Mouse (Mus musculus) lung, postnatal 4 days (tissue): ENCODE results near the gene Notch1.

Source experiments
- DNase-seq, 2 experiments: peaks; one replicate each; pipeline ENCODE4 v3.0.0; 2021

The Notch1 gene

GRCm38 (mm10) chr2:26516275-26516674 lies at the start of gene Notch1:
TSS of gene Notch1 (minus strand) at chr2:26516663.
- DNase-seq, result peak; percentile 66 to 78

DNA sequence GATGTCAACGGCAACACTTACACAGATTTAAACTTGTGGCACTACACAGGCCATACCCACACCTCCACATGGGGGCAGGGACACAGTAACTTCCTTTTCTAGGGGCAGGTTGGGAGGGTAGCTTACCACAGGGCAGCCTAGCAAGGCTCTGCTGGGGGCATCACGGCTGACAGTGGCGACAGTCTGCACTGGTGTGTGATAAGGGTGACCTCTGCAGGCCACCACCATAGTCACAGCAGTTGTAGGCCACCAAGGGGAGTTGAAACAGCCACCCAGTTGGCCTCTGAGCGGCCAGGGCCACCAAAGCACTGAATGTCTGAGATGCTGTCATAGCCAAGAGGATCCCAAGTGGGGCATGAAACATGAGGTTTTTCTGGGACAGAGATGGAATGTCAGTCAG lies 49.8 kb upstream of the Notch1 start:
- peak; percentile 73 to 80 for DNase-seq

DNA sequence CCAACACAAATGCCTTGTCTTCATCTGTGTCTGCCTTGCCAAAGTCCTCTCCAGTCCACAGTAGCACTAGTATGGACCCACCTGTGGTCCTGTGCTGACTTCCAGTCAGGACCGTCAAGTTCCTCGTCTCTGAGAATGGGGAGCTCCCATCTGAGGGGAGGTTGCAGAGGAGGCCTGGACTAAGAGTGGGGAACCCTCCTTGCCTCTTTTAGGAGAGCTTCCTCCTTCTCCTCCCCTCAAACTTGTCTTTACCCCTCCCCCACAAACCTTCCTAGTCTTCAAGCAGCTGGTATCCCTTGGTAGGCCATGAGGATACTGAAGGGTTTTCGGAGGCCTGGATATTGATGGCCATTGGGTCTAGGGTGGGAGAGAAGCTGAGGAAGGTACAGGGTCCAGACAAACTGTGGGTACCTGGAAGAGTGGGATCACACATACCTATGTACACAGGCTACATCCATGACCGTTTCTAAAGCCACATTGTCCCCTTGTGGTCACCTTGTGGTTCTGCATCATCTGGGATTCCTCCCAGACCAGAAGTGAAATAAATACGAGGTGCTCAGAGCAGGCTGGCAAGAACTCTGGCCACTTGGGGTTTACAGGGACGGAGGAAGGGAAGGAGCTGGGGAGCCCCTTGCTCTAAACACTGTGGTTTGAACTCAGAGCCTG lies 45.0 kb upstream of the Notch1 start:
- DNase-seq, result peak in 1 of 2 experiments; percentile 68

DNA sequence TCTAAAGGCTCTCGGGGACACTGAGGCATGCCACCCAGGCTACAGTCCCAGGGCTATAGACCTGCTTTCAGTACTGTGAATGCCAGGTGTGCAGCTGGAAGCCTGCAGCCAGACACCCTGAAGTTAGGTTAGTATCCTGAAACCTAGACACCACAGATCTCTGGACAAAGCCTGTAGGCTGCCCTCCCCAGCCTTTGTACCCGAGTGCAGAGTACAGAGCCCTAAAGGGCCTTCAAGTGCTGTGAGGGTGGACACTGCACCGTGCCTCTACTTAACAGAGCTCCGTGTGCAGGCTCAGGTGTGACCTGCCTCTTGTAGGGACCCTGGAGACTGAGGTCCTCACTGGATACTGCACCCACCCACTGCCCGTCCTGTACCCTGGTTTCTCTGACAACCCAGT lies 44.0 kb upstream of the Notch1 start:
- DNase-seq, result no peak

- DNase-seq, result peak in 1 of 2 experiments; percentile 71
These were observed 40.1 kb upstream of the Notch1 start for GRCm38 (mm10) chr2:26556535-26556993.

GRCm38 (mm10) chr2:26555076-26555475 lies 38.6 kb upstream of the Notch1 start:
- peak; percentile 66 to 69 for DNase-seq

DNA sequence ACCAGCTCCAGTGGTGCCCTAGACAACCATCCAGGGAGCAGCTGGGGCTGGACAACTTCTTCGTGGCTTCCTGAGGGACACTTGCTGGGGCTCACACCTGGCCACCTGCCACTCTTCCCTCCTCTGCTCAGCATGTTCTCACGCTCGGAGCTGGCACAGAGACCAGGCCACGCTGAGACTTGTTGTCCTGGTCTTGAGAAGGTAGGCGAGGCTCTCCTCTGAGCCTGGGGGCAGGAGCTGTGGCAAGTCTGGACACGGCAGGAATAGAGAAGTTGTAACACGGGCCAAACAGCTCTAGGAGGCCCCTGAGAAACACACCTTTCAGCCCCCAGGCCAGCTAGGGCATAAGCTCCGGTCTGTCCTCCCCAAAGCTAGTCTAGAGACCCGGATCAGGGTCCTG lies 37.4 kb upstream of the Notch1 start:
- DNase-seq, result no peak

GRCm38 (mm10) chr2:26552066-26552465 lies 35.6 kb upstream of the Notch1 start:
- DNase-seq, result peak in 1 of 2 experiments; percentile 36

GRCm38 (mm10) chr2:26551446-26551845 lies 35.0 kb upstream of the Notch1 start:
- peak in 1 of 2 experiments; percentile 39 for DNase-seq

GRCm38 (mm10) chr2:26550777-26551176 lies 34.3 kb upstream of the Notch1 start:
- DNase-seq, result peak in 1 of 2 experiments; percentile 56

DNA sequence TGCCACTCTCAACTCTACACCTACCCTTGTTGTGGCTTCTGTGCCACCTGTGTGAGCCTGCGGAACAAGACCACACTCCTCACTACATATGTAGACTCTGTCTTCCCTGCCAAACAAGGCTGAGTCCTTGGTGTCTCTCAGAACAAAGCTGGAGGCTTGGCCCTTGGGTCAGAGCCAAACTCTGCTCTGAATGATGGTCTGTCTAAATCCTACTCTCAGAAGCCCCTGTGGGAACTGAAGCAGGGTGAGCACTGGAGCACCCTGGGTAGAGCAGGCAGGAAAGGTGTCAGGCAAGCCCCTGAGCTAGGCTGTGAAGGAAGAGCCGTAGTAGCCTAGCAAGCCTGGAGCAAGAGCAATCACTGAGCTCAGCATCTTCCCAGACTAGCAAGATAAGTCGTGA lies 33.7 kb upstream of the Notch1 start:
- no peak for DNase-seq

DNA sequence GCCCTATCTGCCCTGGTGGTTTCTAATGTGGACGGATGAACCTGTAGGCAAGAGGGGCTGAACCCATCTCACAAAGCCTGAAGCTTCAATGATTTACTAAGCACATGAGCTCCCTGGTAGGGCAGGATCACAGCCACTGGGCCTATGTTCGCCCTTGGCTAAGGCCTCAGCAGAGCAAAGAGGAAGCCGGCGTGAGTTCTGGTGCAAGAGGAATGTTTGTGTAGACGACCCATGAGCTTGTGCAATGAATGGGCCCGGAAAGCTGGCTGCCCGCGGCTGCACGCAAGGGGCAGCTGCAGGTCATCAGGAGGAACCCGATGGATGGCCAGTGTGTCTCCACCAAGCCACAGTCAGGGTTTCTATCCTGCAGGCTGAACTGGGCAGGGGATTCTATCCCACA lies 33.3 kb upstream of the Notch1 start:
- DNase-seq, result peak; percentile 75 to 80

DNA sequence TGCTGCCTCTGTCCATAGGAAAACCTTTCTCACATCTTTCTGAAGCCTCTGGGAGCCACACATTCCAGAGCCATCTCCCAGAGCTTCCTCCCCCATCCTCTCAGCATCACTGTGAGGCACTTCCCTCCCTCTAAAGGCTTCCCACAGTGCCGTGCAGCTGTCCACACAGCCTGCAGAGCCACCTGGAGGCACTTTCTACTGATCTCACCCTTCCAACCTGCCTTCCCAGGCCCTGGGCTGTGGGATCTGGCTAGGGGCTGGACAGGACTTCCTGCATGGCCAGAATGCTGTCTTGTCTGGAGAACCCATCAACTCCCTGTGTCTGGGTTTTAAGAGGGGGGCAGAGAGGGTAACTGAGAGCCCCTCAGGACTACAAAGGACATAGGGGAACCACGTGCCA lies 31.0 kb upstream of the Notch1 start:
- peak in 1 of 2 experiments; percentile 50 for DNase-seq

DNA sequence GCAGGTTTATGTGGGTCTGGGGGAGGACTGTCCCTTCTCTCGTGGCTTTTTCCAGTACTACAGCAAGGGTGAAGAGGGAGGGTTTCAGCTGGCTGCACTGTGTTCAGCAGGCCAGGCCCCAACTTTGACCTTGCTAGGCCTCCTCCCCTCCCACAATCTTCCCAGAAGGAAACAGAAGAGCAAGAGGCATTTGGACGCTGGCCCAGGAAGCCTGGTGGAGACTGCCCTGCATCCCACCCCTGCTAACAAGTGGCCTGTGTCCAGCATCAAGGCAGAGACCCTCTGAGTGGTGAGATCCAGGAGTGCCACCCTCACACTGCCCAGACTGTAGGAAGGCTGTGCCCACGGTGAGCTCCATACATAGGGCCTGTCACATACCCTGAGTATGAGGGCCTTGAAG lies 27.8 kb upstream of the Notch1 start:
- DNase-seq, result peak; percentile 45 to 62

GRCm38 (mm10) chr2:26543768-26544167 lies 27.3 kb upstream of the Notch1 start:
- no peak for DNase-seq

DNA sequence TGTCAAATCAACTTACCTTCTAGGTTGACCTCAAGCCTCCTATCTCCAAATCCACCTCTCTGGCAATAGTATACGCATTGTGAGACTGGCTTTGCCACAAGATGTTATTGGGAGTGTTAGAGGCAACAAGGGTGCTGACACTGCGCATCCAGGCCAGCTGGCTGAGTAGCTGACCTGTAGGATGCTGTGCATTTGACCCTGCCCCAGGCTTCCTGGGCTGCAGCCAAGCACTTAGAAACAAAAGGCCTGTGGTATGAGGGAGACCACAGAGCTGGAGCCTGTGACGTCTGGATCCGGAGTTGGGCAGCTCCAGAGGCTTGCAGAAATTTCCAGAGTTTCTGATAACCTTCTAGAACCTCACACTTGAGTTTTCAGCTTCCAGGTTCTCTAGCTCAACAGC lies 26.7 kb upstream of the Notch1 start:
- no peak for DNase-seq

- no peak for DNase-seq
These were observed 24.9 kb upstream of the Notch1 start for GRCm38 (mm10) chr2:26541258-26541910.

DNA sequence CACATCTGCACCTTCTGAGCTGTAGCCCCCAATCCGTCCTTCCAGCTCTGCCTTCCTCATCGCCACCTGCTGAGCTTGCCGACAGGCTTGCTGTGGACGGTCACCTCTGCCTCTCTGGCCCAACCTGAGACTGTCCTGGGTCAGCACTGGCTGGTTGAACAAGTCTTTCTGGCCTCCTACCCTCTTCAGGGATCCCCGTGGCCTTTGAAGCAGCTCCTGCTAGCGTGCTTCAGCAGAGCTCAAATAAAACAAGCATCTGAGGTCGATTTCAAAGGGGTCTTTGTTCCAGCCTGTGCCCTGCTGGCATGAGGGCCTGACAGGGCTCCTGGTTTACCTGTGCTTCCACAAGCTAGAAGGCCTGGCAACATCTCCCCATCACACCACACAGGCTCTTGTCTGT lies 24.3 kb upstream of the Notch1 start:
- no peak for DNase-seq

DNA sequence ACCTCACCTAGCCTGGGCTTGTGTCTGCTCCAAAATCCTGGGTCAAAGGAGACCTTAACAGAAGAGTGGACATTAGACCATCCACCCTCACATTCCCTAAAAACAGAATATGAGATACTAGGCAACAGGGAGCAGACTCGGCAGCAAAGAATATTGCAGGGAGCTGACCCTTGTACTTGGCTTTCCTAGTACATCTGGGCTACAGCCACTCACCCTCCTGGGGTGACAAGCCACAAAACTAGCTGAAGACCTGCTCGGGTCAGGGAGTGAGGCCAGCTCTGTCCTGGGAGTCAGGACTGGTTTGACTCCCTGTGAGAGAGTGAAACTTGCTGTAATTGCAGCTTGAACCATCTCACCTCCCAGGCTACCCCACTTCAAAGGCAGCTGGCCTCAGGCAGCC lies 23.1 kb upstream of the Notch1 start:
- DNase-seq, result no peak

GRCm38 (mm10) chr2:26535517-26536045 lies 19.1 kb upstream of the Notch1 start:
- no peak for DNase-seq

DNA sequence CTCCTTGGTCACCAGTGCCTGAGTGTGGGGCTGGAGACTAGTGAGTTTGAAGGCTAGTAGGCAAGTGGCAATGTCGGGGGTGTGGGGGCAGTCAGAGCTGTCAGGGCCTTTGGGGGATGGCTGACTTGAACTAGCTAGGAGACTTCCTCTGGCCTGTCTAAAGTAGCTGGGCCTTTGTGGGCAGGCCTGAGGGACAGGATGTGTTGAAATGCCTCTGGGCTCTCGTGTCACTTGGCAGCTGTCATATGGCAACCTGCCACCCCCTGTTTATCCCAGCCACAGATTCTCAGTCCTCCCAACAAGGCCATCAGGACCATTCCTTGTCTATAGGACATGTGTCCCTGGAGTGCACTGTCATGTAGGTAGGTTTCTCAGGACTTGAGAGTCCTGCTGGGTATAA lies 18.2 kb upstream of the Notch1 start:
- DNase-seq, result peak; percentile 83 to 91

DNA sequence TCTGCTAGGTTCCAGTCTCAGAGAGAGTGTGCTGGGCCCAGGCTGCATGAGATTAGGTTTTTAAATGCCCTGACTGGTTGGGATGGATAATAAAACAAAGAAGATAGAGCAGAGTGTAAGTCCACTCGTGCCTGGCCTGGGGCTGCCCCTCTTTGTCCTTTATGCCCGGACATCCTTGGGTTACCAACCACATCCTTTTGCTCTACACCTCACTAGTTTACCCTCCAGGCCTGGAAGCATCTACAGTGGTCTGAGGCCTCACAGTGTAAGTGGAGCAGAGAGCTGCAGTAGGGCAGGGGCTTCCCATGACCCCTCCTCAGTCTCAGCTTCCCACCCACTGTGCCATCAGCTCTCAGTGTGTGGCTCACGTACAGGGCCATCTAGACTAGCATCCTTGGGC lies 17.7 kb upstream of the Notch1 start:
- DNase-seq, result no peak

DNA sequence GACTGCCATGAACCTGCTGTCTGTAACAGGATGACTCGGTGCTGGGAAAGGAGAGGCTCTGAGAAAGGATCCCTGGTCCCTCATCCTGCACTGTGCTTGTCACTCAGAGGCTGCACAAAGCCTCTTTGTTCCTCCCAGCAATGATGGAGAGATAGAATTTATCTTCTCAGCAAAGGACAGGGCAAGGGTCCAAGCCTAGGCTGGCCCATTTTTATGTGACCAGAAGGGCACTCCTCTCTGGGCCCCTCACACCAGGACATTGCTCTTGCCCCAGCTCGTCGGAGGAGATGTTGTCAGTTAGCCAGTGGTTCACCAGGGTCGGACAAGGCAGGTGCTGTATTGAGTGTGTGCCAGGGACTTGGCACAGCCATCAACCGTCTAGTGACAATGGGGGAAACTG lies 16.8 kb upstream of the Notch1 start:
- no peak for DNase-seq

DNA sequence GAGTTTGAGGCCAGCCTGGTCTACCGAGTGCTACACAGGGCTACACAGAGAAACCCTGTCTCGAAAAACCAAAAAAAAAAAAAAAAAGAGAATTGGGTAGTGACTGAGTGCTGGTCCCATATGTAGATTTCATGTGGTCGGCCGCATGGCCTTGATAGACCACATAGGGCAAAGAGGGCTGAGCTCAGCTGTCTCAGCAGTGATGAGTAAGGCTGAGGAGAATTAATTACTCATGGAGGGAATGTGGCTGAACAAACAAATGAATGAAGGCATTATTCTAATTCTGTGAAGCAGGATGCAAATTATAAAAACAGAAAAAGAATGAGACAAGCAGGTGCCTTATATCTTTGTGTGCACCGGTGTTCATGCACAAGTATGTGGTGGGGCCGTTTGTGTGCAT lies 15.4 kb upstream of the Notch1 start:
- no peak for DNase-seq
